Mouse (Mus musculus) testis, adult 2 months (tissue): ENCODE data around the gene Mroh2a.

Source experiments
- CTCF ChIP-seq: fragments of 200-500 bp; IDR thresholded peaks from 2 replicates; pipeline ENCODE4 v1.5.1; 2012; ENCODE audit warnings: low read depth, mild to moderate bottlenecking, inconsistent platforms, low read length, moderate library complexity; ENCODE audit not compliant: control insufficient read depth, insufficient read depth, insufficient replicate concordance
- POLR2A ChIP-seq: fragments of 200-500 bp; IDR thresholded peaks from 2 replicates; pipeline ENCODE4 v1.6.1; 2012; ENCODE audit warnings: low read depth, mild to moderate bottlenecking, inconsistent platforms, low read length, moderate library complexity; ENCODE audit not compliant: control insufficient read depth

DNA sequence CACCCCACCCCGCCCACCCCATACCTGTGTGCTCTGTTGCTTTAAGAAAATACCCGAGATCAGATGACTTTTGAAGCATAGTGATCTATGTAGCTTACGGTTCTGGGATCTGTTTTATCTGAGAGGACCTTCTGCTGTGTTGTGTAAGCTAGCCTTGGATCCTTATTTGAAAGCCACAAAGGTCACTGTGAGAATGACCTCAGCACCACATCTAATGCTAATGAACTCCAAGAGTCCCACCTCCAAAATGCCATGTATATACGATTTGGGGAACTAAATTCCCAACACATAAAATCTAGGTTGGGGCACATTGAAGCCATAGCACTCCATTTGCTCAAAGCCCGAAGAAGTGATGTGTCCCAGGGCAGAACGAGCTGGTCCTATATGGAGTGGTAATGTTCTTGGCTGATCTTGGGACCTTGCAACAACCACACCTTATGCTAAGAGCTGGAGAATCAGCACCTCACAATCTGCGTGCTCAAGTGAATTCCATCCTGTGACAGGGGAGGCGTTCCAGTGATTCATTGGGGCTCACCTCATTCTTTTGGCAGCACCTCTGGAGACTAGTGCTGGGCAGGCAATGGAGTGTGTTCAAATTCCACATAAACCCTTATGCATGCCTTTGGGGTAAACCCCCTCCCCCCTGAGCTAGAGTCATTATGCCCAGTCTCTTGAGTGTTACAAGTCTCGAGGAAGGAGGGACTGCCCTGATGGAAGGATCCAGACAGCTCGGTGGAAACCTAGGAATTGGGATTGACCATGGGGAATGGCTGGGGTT, 30.3 kb downstream of the Mroh2a start:
- no peak for TF ChIP-seq POLR2A
- no peak for TF ChIP-seq CTCF
